Mouse (Mus musculus) midbrain, embryonic 13.5 days (tissue): ENCODE data around the gene Ndufb10. TPM values are rescaled to one million over a fixed set of nuclear protein-coding genes. Genes with fewer than 3 reads are reported as not detected.
A peak's percentile ranks its signal among the peaks of the same experiment; 100 is the strongest.

Experiments used
- ATAC-seq: fragments of 200-750 bp; cut with Nextera tagmentation; 2 replicates; pipeline ENCODE4 v1.8.0; 2017; ENCODE audit warnings: mild to moderate bottlenecking, moderate TSS enrichment, moderate library complexity
- H3K27ac ChIP-seq: fragments of 300-500 bp; sonication (generic); 2 replicates; pipeline ENCODE4 v1.5.1; 2015; ENCODE audit warnings: inconsistent platforms, mild to moderate bottlenecking, moderate library complexity
- H3K27me3 ChIP-seq: fragments of 300-500 bp; sonication (generic); 2 replicates; pipeline ENCODE4 v1.6.1; 2015; ENCODE audit warnings: mild to moderate bottlenecking, inconsistent platforms
- H3K36me3 ChIP-seq: fragments of 300-500 bp; sonication (generic); 2 replicates; pipeline ENCODE4 v1.6.1; 2015; ENCODE audit warnings: mild to moderate bottlenecking, inconsistent platforms
- H3K4me1 ChIP-seq: fragments of 300-500 bp; sonication (generic); replicated peaks from 2 replicates; pipeline ENCODE4 v1.6.1; 2015; ENCODE audit warnings: inconsistent platforms
- H3K4me2 ChIP-seq: fragments of 300-500 bp; sonication (generic); replicated peaks from 2 replicates; pipeline ENCODE4 v1.6.1; 2015; ENCODE audit warnings: moderate library complexity, mild to moderate bottlenecking, inconsistent platforms
- H3K4me3 ChIP-seq: fragments of 300-500 bp; sonication (generic); replicated peaks from 2 replicates; pipeline ENCODE4 v1.5.1; 2015; ENCODE audit warnings: mild to moderate bottlenecking, inconsistent platforms
- H3K9ac ChIP-seq: fragments of 300-500 bp; sonication (generic); replicated peaks from 2 replicates; pipeline ENCODE4 v1.6.1; 2015; ENCODE audit warnings: mild to moderate bottlenecking, inconsistent platforms
- H3K9me3 ChIP-seq: fragments of 300-500 bp; sonication (generic); 2 replicates; pipeline ENCODE4 v1.6.1; 2016; ENCODE audit warnings: mild to moderate bottlenecking, inconsistent platforms
- WGBS: fragments of 180-500 bp; shearing (Covaris S2); methylation state at CpG from one replicate; pipeline ENCODE4 v1.1.7; 2015; 5-methylcytosine and 5-hydroxymethylcytosine counted together
- polyA plus RNA-seq: library from polyadenylated mRNA; unstranded; fragments of >200 nt; fragmentation: Nextera tagmentation; extraction: Ambion mirVana; gene quantifications from 2 replicates; pipeline ENCODE4 v1.2.1, GENCODE M21; 2015

The Ndufb10 gene
- polyA plus RNA-seq, 1 experiment from 2014 or later: 260 TPM

- Histone ChIP-seq H3K4me2 (no peak overlapping the region), H3K36me3 (no peaks in the 10 kb centered on the region), H3K4me3 (no peak overlapping the region), H3K9ac (0 out of 2 replicates have a peak overlapping the region, but pooled peaks have one; percentile 37), H3K27ac (no peak overlapping the region), H3K9me3 (no peaks in the 10 kb centered on the region), H3K4me1 (no peaks in the 10 kb centered on the region), H3K27me3 (peaks cover 28% of the 10 kb centered on the region)
- WGBS: 19% methylated on average over 7 of the region's 7 CpGs
- ATAC-seq: peak; percentile 91
Measured at GRCm38 (mm10) chr17:24745526-24746497, 21.5 kb upstream of the Ndufb10 start.

- no peaks in the 10 kb centered on the region for H3K9me3 ChIP-seq
- no peak overlapping the region for H3K4me3 ChIP-seq
- H3K4me1 ChIP-seq: no peaks in the 10 kb centered on the region
- H3K27me3 ChIP-seq: peaks cover 17% of the 10 kb centered on the region
- ATAC-seq: no peak
- no peaks in the 10 kb centered on the region for H3K36me3 ChIP-seq
- H3K9ac ChIP-seq: no peak overlapping the region
- H3K4me2 ChIP-seq: no peak overlapping the region
- no peak overlapping the region for H3K27ac ChIP-seq
- WGBS: 82% methylated on average over 3 of the region's 3 CpGs
Measured at GRCm38 (mm10) chr17:24744381-24744780, 20.1 kb upstream of the Ndufb10 start.

- no peak overlapping the region for H3K4me2 ChIP-seq
- no peak overlapping the region for H3K9ac ChIP-seq
- H3K27ac ChIP-seq: no peak overlapping the region
- H3K4me3 ChIP-seq: no peak overlapping the region
- no peaks in the 10 kb centered on the region for H3K36me3 ChIP-seq
- peaks cover 12% of the 10 kb centered on the region for H3K27me3 ChIP-seq
- no peak for ATAC-seq
- no peaks in the 10 kb centered on the region for H3K9me3 ChIP-seq
- WGBS: 78% methylated on average over 5 of the region's 5 CpGs
- H3K4me1 ChIP-seq: no peaks in the 10 kb centered on the region
Measured at GRCm38 (mm10) chr17:24743896-24744295, 19.6 kb upstream of the Ndufb10 start.

- Histone ChIP-seq H3K4me2 (no peak overlapping the region), H3K4me3 (no peak overlapping the region), H3K36me3 (no peaks in the 10 kb centered on the region), H3K27ac (no peak overlapping the region), H3K9me3 (no peaks in the 10 kb centered on the region), H3K27me3 (0 out of 2 replicates have a peak, but pooled peaks cover 4% of the 10 kb centered on the region), H3K9ac (no peak overlapping the region), H3K4me1 (peaks cover 2% of the 10 kb centered on the region)
- 81% methylated on average over 8 of the region's 8 CpGs for WGBS
- ATAC-seq: no peak
Measured at GRCm38 (mm10) chr17:24742307-24742706, 18.0 kb upstream of the Ndufb10 start.

- WGBS: 84% methylated on average over 8 of the region's 8 CpGs
- Histone ChIP-seq H3K4me2 (no peak overlapping the region), H3K36me3 (no peaks in the 10 kb centered on the region), H3K27ac (no peak overlapping the region), H3K27me3 (no peaks in the 10 kb centered on the region), H3K4me1 (peaks cover 15% of the 10 kb centered on the region), H3K4me3 (no peak overlapping the region), H3K9me3 (no peaks in the 10 kb centered on the region), H3K9ac (no peak overlapping the region)
- no peak for ATAC-seq
Measured at GRCm38 (mm10) chr17:24739926-24740325, 15.6 kb upstream of the Ndufb10 start.

- no peaks in the 10 kb centered on the region for H3K9me3 ChIP-seq
- H3K4me1 ChIP-seq: peaks cover 15% of the 10 kb centered on the region
- no peaks in the 10 kb centered on the region for H3K36me3 ChIP-seq
- H3K27me3 ChIP-seq: peaks cover 7% of the 10 kb centered on the region; the same call in 1 of the 2 replicates
- H3K9ac ChIP-seq: no peak overlapping the region
- WGBS: 81% methylated on average over 4 of the region's 4 CpGs
- no peak for ATAC-seq
- H3K27ac ChIP-seq: no peak overlapping the region
- H3K4me3 ChIP-seq: no peak overlapping the region
- H3K4me2 ChIP-seq: no peak overlapping the region
Measured at GRCm38 (mm10) chr17:24738238-24738637, 14.0 kb upstream of the Ndufb10 start.

GRCm38 (mm10) chr17:24737135-24737810, 13.0 kb upstream of the Ndufb10 start:
- Histone ChIP-seq H3K27me3 (peaks cover 7% of the 10 kb centered on the region; the same call in 1 of the 2 replicates), H3K27ac (no peak overlapping the region), H3K9ac (peak overlapping the region; percentile 57; the same call in 1 of the 2 replicates), H3K36me3 (no peaks in the 10 kb centered on the region), H3K9me3 (no peaks in the 10 kb centered on the region), H3K4me2 (peak overlapping the region; percentile 81), H3K4me3 (peak overlapping the region; percentile 52), H3K4me1 (peaks cover 15% of the 10 kb centered on the region)
- no peak for ATAC-seq
- WGBS: 24% methylated on average over 8 of the region's 8 CpGs

GRCm38 (mm10) chr17:24736330-24737051, 12.2 kb upstream of the Ndufb10 start, which contains the start of gene Msrb1:
TSS of gene Msrb1 (plus strand) at chr17:24736642.
- Histone ChIP-seq H3K36me3 (no peaks in the 10 kb centered on the region), H3K4me1 (peaks cover 15% of the 10 kb centered on the region), H3K27me3 (peaks cover 7% of the 10 kb centered on the region; the same call in 1 of the 2 replicates), H3K9ac (peak within 1 kb of the TSS; percentile 57), H3K4me2 (peak within 1 kb of the TSS; percentile 81), H3K4me3 (peak within 1 kb of the TSS; percentile 52), H3K9me3 (no peaks in the 10 kb centered on the region), H3K27ac (peak within 1 kb of the TSS; percentile 21; the same call in 1 of the 2 replicates)
- peak; percentile 93 for ATAC-seq
- 1% methylated on average over 29 of the region's 29 CpGs for WGBS

GRCm38 (mm10) chr17:24735446-24735845, 11.2 kb upstream of the Ndufb10 start:
- H3K9me3 ChIP-seq: no peaks in the 10 kb centered on the region
- peaks cover 15% of the 10 kb centered on the region for H3K4me1 ChIP-seq
- no peak overlapping the region for H3K4me2 ChIP-seq
- 83% methylated on average over 7 of the region's 7 CpGs for WGBS
- peaks cover 7% of the 10 kb centered on the region; the same call in 1 of the 2 replicates for H3K27me3 ChIP-seq
- 0 out of 2 replicates have a peak, but pooled peaks have one; percentile 9 for ATAC-seq
- no peak overlapping the region for H3K27ac ChIP-seq
- H3K36me3 ChIP-seq: no peaks in the 10 kb centered on the region
- H3K4me3 ChIP-seq: no peak overlapping the region
- H3K9ac ChIP-seq: no peak overlapping the region

- H3K27me3 ChIP-seq: peaks cover 7% of the 10 kb centered on the region; the same call in 1 of the 2 replicates
- H3K36me3 ChIP-seq: no peaks in the 10 kb centered on the region
- no peak overlapping the region for H3K27ac ChIP-seq
- H3K9ac ChIP-seq: no peak overlapping the region
- no peak overlapping the region for H3K4me2 ChIP-seq
- peaks cover 15% of the 10 kb centered on the region for H3K4me1 ChIP-seq
- no peaks in the 10 kb centered on the region for H3K9me3 ChIP-seq
- no peak overlapping the region for H3K4me3 ChIP-seq
- WGBS: 85% methylated on average over 1 of the region's 1 CpGs
- ATAC-seq: no peak
Measured at GRCm38 (mm10) chr17:24734513-24734912, 10.2 kb upstream of the Ndufb10 start.

- no peaks in the 10 kb centered on the region for H3K36me3 ChIP-seq
- 93% methylated on average over 21 of the region's 21 CpGs for WGBS
- H3K9me3 ChIP-seq: no peaks in the 10 kb centered on the region
- ATAC-seq: no peak
- no peak overlapping the region for H3K27ac ChIP-seq
- H3K4me3 ChIP-seq: no peak overlapping the region
- peaks cover 15% of the 10 kb centered on the region for H3K4me1 ChIP-seq
- no peak overlapping the region for H3K4me2 ChIP-seq
- 0 out of 2 replicates have a peak overlapping the region, but pooled peaks have one; percentile 36 for H3K9ac ChIP-seq
- peaks cover 7% of the 10 kb centered on the region; the same call in 1 of the 2 replicates for H3K27me3 ChIP-seq
Measured at GRCm38 (mm10) chr17:24733434-24734050, 9.3 kb upstream of the Ndufb10 start.
